Mouse (Mus musculus): ENCODE results near the gene Plk2. TPM values are rescaled to one million over a fixed set of nuclear protein-coding genes. Genes with fewer than 3 reads are reported as not detected.

Plk2 gene
- polyA plus RNA-seq, 1 experiment from 2014 or later = 196 TPM

- Histone ChIP-seq H3K9me3 (ENCODE audit: control insufficient read depth, low read length) (no peaks in the 10 kb centered on the region), H3K4me2 (ENCODE audit: low read length) (no peak overlapping the region), H3K4me1 (ENCODE audit: control insufficient read depth, insufficient read depth, low read length) (no peaks in the 10 kb centered on the region), H3K27me3 (ENCODE audit: control insufficient read depth, insufficient read depth, low read length) (no peaks in the 10 kb centered on the region), H3K27ac (replicated peaks; ENCODE audit: low read depth, low read length) (no peak overlapping the region), H3K36me3 (ENCODE audit: control insufficient read depth, insufficient read depth, low read length) (no peaks in the 10 kb centered on the region), H3K9ac (replicated peaks; ENCODE audit: low read length) (no peak overlapping the region), H3K4me3 (replicated peaks; ENCODE audit: low read depth, low read length) (no peak overlapping the region)
- WGBS = 86% methylated on average over 6 of the region's 6 CpGs
- ATAC-seq (ENCODE audit: low FRiP score, low TSS enrichment) = no peak
- no peak for DNase-seq
Measured at GRCm38 (mm10) chr13:110446434-110446833, 51.6 kb downstream of the Plk2 start.

DNA sequence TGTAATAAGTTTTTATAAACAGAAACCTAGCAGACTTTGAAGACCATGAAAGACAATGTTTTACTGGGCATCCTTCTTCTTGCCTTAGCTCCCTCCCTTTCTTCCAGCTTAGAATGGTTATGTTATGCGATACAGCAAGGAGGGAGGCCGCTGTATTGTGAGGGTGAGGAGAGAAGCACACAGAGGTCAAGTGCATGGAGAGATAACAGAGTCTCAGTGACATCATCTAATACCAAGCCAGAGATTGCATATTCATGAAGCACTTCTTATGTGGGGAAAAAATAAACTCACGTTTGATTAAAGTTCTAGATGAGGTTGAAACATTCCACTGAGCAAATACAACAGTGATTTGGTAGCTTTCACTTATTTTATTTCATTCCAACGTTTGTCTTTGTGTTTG, 55.2 kb downstream of the Plk2 start:
- Histone ChIP-seq H3K4me1 (ENCODE audit: control insufficient read depth, insufficient read depth, low read length) (no peaks in the 10 kb centered on the region; the same call in 1 of the 2 replicates), H3K27ac (replicated peaks; ENCODE audit: low read depth, low read length) (no peak overlapping the region), H3K36me3 (ENCODE audit: control insufficient read depth, insufficient read depth, low read length) (no peaks in the 10 kb centered on the region), H3K27me3 (ENCODE audit: control insufficient read depth, insufficient read depth, low read length) (no peaks in the 10 kb centered on the region; the same call in 1 of the 2 replicates), H3K4me3 (replicated peaks; ENCODE audit: low read depth, low read length) (no peak overlapping the region), H3K9ac (replicated peaks; ENCODE audit: low read length) (no peak overlapping the region), H3K9me3 (ENCODE audit: control insufficient read depth, low read length) (no peaks in the 10 kb centered on the region), H3K4me2 (ENCODE audit: low read length) (no peak overlapping the region)
- ATAC-seq (ENCODE audit: low FRiP score, low TSS enrichment) (no peak), DNase-seq (no peak)
- 53% methylated on average over 4 of the region's 4 CpGs for WGBS

Other genes starting within 250 kb of the Plk2 start
- gene Rab3c, start 114.0 kb upstream of the Plk2 start, polyA plus RNA-seq (2014; fragmentation: Nextera tagmentation; extraction: Ambion mirVana) = 207 and 223 TPM in 2 replicates
- gene Gapt, start 37.8 kb upstream of the Plk2 start, polyA plus RNA-seq (2014; fragmentation: Nextera tagmentation; extraction: Ambion mirVana) = 0.11 TPM in 1 of 2 replicates, not detected in the other

All from midbrain, embryonic 14.5 days (tissue).